25 mouse cellular contexts compared by ENCODE assay signal in the genomic region with DNA sequence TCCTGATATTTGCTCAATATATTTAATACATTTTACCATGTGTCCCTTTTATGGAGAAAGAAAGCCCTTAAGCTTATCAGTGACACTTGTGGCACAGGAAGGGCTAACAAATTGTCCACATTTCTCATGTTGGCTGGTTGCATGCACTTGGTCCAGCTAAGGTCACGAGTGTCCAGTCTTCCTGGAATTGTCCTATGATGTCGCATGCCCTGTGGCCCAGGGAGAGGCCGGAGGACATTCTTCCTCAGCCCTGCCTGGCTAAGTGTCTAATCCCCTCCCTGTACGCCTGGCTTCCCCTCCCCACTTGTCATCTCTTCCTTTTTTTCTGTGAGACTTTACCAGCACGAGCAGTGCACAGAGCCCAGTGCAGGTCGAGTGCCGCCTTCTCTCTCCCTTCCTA. TPM values are rescaled to one million over a fixed set of nuclear protein-coding genes. Genes with fewer than 3 reads are reported as not detected.
DNase-seq lines count a peak whose midpoint lies in the region; ATAC-seq and TF ChIP-seq lines count a peak whose summit lies in the region.
"Had no signal": no experiment of that assay in that cellular context is flagged by ENCODE, and none has a peak within 500 bp of the region (broad histone marks: within the 10 kb centered on the region; RNA-seq: fewer than 3 reads in every experiment).

No protein-coding gene starts in this region.

- H3K4me2 ChIP-seq in liver, postnatal 0 days (ENCODE audit: low read depth, low read length): no peak overlapping the region
- H3K4me2 ChIP-seq in heart, embryonic 16.5 days (ENCODE audit: low read depth, low read length): no peak overlapping the region
- no peak overlapping the region for H3K4me2 ChIP-seq in lung, postnatal 0 days (replicated peaks; ENCODE audit: low read depth, low read length)
- H3K4me2 ChIP-seq: forebrain, embryonic 13.5 days; heart, embryonic 15.5 days; limb, embryonic 15.5 days; lung, embryonic 14.5 days; neural tube, embryonic 12.5 days had no signal

- ATAC-seq in liver, postnatal 0 days: no peak
- 0 out of 2 replicates have a peak, but pooled peaks have one; percentile 18 for ATAC-seq in heart, embryonic 16.5 days (replicated peaks; ENCODE audit: extremely low read depth, insufficient read depth, low FRiP score)
- ATAC-seq in lung, postnatal 0 days: peak; percentile 49; the same call in 1 of the 2 replicates
- ATAC-seq: forebrain, embryonic 13.5 days; hindbrain, postnatal 0 days had no signal

- peak; percentile 17 for DNase-seq in adrenal gland, postnatal 14 days
- DNase-seq in adrenal gland, postnatal 4 days (ENCODE audit: low spot score in 2 of 2): no peak
- no peak for DNase-seq in liver, adult 2 months (ENCODE audit: extremely low read depth, low read depth, low spot score)
- DNase-seq in liver, postnatal 0 days: no peak
- DNase-seq in lung, postnatal 0 days (ENCODE audit: low spot score): no peak
- no peak for DNase-seq in right cerebral cortex, postnatal 36 days (ENCODE audit: low spot score in 2 of 2)
- no peak for DNase-seq in right cerebral cortex, postnatal 14 days
- DNase-seq: cerebellum, adult 11-12 months; cerebellum, postnatal 36 days; gastrocnemius, postnatal 14 days; lung, embryonic 14.5 days; thymus, postnatal 14 days had no signal

- no peak for TF ChIP-seq EP300 in liver, postnatal 0 days (IDR thresholded peaks at IDR 0.05; ENCODE audit: low read depth)
- TF ChIP-seq EP300 in lung, postnatal 0 days (IDR thresholded peaks at IDR 0.05): no peak

- no peak for TF ChIP-seq CTCF in liver, adult 2 months (IDR thresholded peaks at IDR 0.05; ENCODE audit: low read depth, low read length)
- no peak for TF ChIP-seq CTCF in liver, postnatal 0 days (IDR thresholded peaks at IDR 0.05; ENCODE audit: low read depth)
- TF ChIP-seq CTCF in lung, postnatal 0 days (IDR thresholded peaks at IDR 0.05): no peak

- no peak overlapping the region for H3K9ac ChIP-seq in liver, adult 2 months (ENCODE audit: low read depth, low read length)
- no peak overlapping the region for H3K9ac ChIP-seq in liver, postnatal 0 days (replicated peaks)
- no peak overlapping the region for H3K9ac ChIP-seq in heart, embryonic 16.5 days (ENCODE audit: low read length)
- no peak overlapping the region for H3K9ac ChIP-seq in lung, postnatal 0 days (replicated peaks; ENCODE audit: low read depth)
- H3K9ac ChIP-seq: forebrain, embryonic 13.5 days; heart, embryonic 15.5 days; limb, embryonic 15.5 days; lung, embryonic 14.5 days; neural tube, embryonic 12.5 days had no signal

- 0 out of 2 replicates have a peak, but pooled peaks cover 3% of the 10 kb centered on the region for H3K4me1 ChIP-seq in liver, adult 2 months (ENCODE audit: control insufficient read depth, insufficient read depth, low read length)
- H3K4me1 ChIP-seq in liver, postnatal 0 days (ENCODE audit: insufficient read depth): no peaks in the 10 kb centered on the region
- peaks cover 9% of the 10 kb centered on the region for H3K4me1 ChIP-seq in heart, embryonic 16.5 days (ENCODE audit: control insufficient read depth, insufficient read depth, low read length)
- H3K4me1 ChIP-seq in lung, postnatal 0 days (ENCODE audit: insufficient read depth, low read depth, low read length): no peaks in the 10 kb centered on the region
- H3K4me1 ChIP-seq: forebrain, embryonic 13.5 days; limb, embryonic 15.5 days; neural tube, embryonic 12.5 days had no signal

- no peak overlapping the region for H3K4me3 ChIP-seq in liver, adult 2 months (ENCODE audit: insufficient read depth, low read depth, low read length)
- H3K4me3 ChIP-seq in liver, postnatal 0 days (ENCODE audit: low read depth, low read length): no peak overlapping the region
- H3K4me3 ChIP-seq in heart, embryonic 16.5 days (ENCODE audit: low read length): no peak overlapping the region
- no peak overlapping the region for H3K4me3 ChIP-seq in lung, postnatal 0 days (ENCODE audit: low read depth, low read length)
- H3K4me3 ChIP-seq: embryonic facial prominence, embryonic 10.5 days; forebrain, embryonic 13.5 days; heart, embryonic 15.5 days; limb, embryonic 15.5 days; neural tube, embryonic 12.5 days had no signal

- H3K27me3 ChIP-seq in liver, adult 2 months (ENCODE audit: control insufficient read depth, insufficient read depth, low read length): no peaks in the 10 kb centered on the region
- no peaks in the 10 kb centered on the region for H3K27me3 ChIP-seq in liver, postnatal 0 days (ENCODE audit: insufficient read depth, low read length)
- H3K27me3 ChIP-seq in heart, embryonic 16.5 days (ENCODE audit: control insufficient read depth, insufficient read depth, low read length): no peaks in the 10 kb centered on the region
- no peaks in the 10 kb centered on the region for H3K27me3 ChIP-seq in lung, postnatal 0 days (replicated peaks; ENCODE audit: insufficient read depth, low read length)
- H3K27me3 ChIP-seq: forebrain, embryonic 13.5 days; heart, embryonic 15.5 days; limb, embryonic 15.5 days; neural tube, embryonic 12.5 days had no signal

- peak overlapping the region; percentile 21; the same call in 1 of the 2 replicates for H3K27ac ChIP-seq in liver, adult 2 months (replicated peaks; ENCODE audit: insufficient read depth, low read depth, low read length)
- H3K27ac ChIP-seq in liver, postnatal 0 days (ENCODE audit: low read depth): no peak overlapping the region
- no peak overlapping the region for H3K27ac ChIP-seq in heart, embryonic 16.5 days (ENCODE audit: low read length)
- no peak overlapping the region for H3K27ac ChIP-seq in lung, postnatal 0 days (ENCODE audit: low read length)
- H3K27ac ChIP-seq: embryonic facial prominence, embryonic 10.5 days; forebrain, embryonic 13.5 days; heart, embryonic 15.5 days; hindbrain, postnatal 0 days; kidney, postnatal 0 days; limb, embryonic 15.5 days; neural tube, embryonic 12.5 days had no signal

- no peak for TF ChIP-seq POLR2A in liver, adult 2 months (IDR thresholded peaks at IDR 0.05; ENCODE audit: extremely low read depth, insufficient read depth, low read length)

- peaks cover 10% of the 10 kb centered on the region; the same call in 1 of the 2 replicates for H3K36me3 ChIP-seq in liver, adult 2 months (ENCODE audit: control insufficient read depth, insufficient read depth, low read length)
- H3K36me3 ChIP-seq in liver, postnatal 0 days (replicated peaks; ENCODE audit: insufficient read depth, low read length): no peaks in the 10 kb centered on the region
- H3K36me3 ChIP-seq in heart, embryonic 16.5 days (ENCODE audit: control insufficient read depth, insufficient read depth): peaks cover 3% of the 10 kb centered on the region; the same call in 1 of the 2 replicates
- 0 out of 2 replicates have a peak, but pooled peaks cover 3% of the 10 kb centered on the region for H3K36me3 ChIP-seq in lung, postnatal 0 days (ENCODE audit: insufficient read depth, low read length)
- H3K36me3 ChIP-seq: heart, embryonic 15.5 days had no signal

- 65% methylated on average over 7 of the region's 7 CpGs for whole genome bisulfite sequencing in liver, adult 2 months
- 46% methylated on average over 7 of the region's 7 CpGs for WGBS in liver, postnatal 0 days (ENCODE audit: insufficient replicate concordance)
- whole genome bisulfite sequencing in heart, embryonic 16.5 days: 22% methylated on average over 7 of the region's 7 CpGs
- WGBS in lung, postnatal 0 days: 46% methylated on average over 7 of the region's 7 CpGs

- H3K9me3 ChIP-seq in liver, postnatal 0 days (ENCODE audit: low read length): no peaks in the 10 kb centered on the region
- no peaks in the 10 kb centered on the region; the same call in 1 of the 2 replicates for H3K9me3 ChIP-seq in heart, embryonic 16.5 days (replicated peaks; ENCODE audit: control insufficient read depth, low read length)
- no peaks in the 10 kb centered on the region for H3K9me3 ChIP-seq in lung, postnatal 0 days (ENCODE audit: low read length)
- H3K9me3 ChIP-seq: embryonic facial prominence, embryonic 10.5 days; forebrain, embryonic 13.5 days; heart, embryonic 15.5 days; limb, embryonic 15.5 days; neural tube, embryonic 12.5 days had no signal

- no peaks in the 10 kb centered on the region; the same call in 1 of the 2 replicates for H3K79me2 ChIP-seq in liver, adult 2 months (ENCODE audit: control insufficient read depth, insufficient read depth, low read length)

RNA-seq across cellular contexts. Expression of a gene that starts 29.2 kb away (rescaled TPM):
- 17.2 and 21.9 TPM in 2 replicates for total RNA-seq in adrenal gland, postnatal 14 days (2021)
- total RNA-seq in adrenal gland, postnatal 4 days (2021): 10 to 100 TPM; 20.1 to 30.2 TPM
- 9.7 and 10.3 TPM in 2 replicates for total RNA-seq in liver, adult 2 months (2014; rRNA removed)
- 2.0 and 2.4 TPM in 2 replicates for polyA plus RNA-seq in liver, adult 2 months (2012; rRNA removed)
- polyA plus RNA-seq in liver, postnatal 0 days (2015; fragmentation: Nextera tagmentation; extraction: Ambion mirVana): 1.7 and 2.3 TPM in 2 replicates
- polyA plus RNA-seq in heart, embryonic 16.5 days (2015; fragmentation: Nextera tagmentation; extraction: Ambion mirVana): 7.2 and 8.2 TPM in 2 replicates
- 10.0 and 10.5 TPM in 2 replicates for polyA plus RNA-seq in lung, postnatal 0 days (2015; fragmentation: Nextera tagmentation; extraction: Ambion mirVana)

RNA-seq across cellular contexts. Expression of a gene that starts 38.3 kb away (rescaled TPM):
- total RNA-seq in adrenal gland, postnatal 14 days (2021): not detected in 2 replicates
- not detected for total RNA-seq in adrenal gland, postnatal 4 days (2021)
- total RNA-seq in liver, adult 2 months (2014; rRNA removed): not detected in 2 replicates
- polyA plus RNA-seq in liver, adult 2 months (2012; rRNA removed): not detected in 2 replicates
- polyA plus RNA-seq in liver, postnatal 0 days (2015; fragmentation: Nextera tagmentation; extraction: Ambion mirVana): not detected in 2 replicates
- polyA plus RNA-seq in heart, embryonic 16.5 days (2015; fragmentation: Nextera tagmentation; extraction: Ambion mirVana): not detected in 2 replicates
- polyA plus RNA-seq in lung, postnatal 0 days (2015; fragmentation: Nextera tagmentation; extraction: Ambion mirVana): not detected in 2 replicates
- total RNA-seq: gastrocnemius, postnatal 14 days; layer of hippocampus, postnatal 14 days; left cerebral cortex, postnatal 25 days; megakaryocyte-erythroid progenitor cell, adult 5-6 weeks; midbrain, postnatal 0 days had no signal
- polyA plus RNA-seq: embryonic facial prominence, embryonic 10.5 days; hindbrain, postnatal 0 days; kidney, postnatal 0 days; lung, embryonic 14.5 days; neural tube, embryonic 12.5 days; stomach, embryonic 16.5 days had no signal
